In genomic region chr4:117545448-117545847, GRCm38 (mm10) we compare ENCODE assay signal across 27 mouse cellular contexts. TPM values are rescaled to one million over a fixed set of nuclear protein-coding genes. Genes with fewer than 3 reads are reported as not detected.
DNase-seq lines count a peak whose midpoint lies in the region; TF ChIP-seq lines count a peak whose summit lies in the region.
"Had no signal": no experiment of that assay in that cellular context is flagged by ENCODE, and none has a peak within 500 bp of the region (broad histone marks: within the 10 kb centered on the region; RNA-seq: fewer than 3 reads in every experiment).

No protein-coding gene starts in this region.

- intact Hi-C loops in gastrocnemius, postnatal 36 days (cut with DNase I): no loop called here

- WGBS in macrophage (ENCODE audit: missing documents): 41% methylated on average over 3 of the region's 3 CpGs

- H3K79me2 ChIP-seq in macrophage (ENCODE audit: inconsistent target): no peaks in the 10 kb centered on the region

- H3K27ac ChIP-seq in bone marrow macrophage, adult 2 months (ENCODE audit: insufficient read depth, low read depth, low read length): peak overlapping the region; percentile 56
- H3K27ac ChIP-seq in macrophage: peak overlapping the region; percentile 25; the same call in 1 of the 2 replicates
- H3K27ac ChIP-seq: embryonic facial prominence, embryonic 13.5 days; forebrain, embryonic 12.5 days; forebrain, embryonic 15.5 days; heart, embryonic 15.5 days; hindbrain, embryonic 10.5 days; hindbrain, embryonic 13.5 days; intestine, embryonic 15.5 days had no signal

- DNase-seq in A20 (ENCODE audit: low read depth, low spot score): peak; percentile 38
- peak; percentile 14 to 24 for DNase-seq in monocyte, adult 2 months (ENCODE audit: low read depth in 1 of 2, low spot score in 2 of 2)
- DNase-seq in frontal cortex, postnatal 10 days (ENCODE audit: low spot score in 2 of 2): no peak
- DNase-seq in gastrocnemius, postnatal 36 days: no peak
- DNase-seq in adrenal gland, postnatal 36 days: no peak
- DNase-seq in thymus, postnatal 36 days: no peak
- DNase-seq: adrenal gland, adult 8-10 months; adrenal gland, postnatal 25 days; cerebellum, adult 11 months; cerebellum, adult 2 months; cerebellum, adult 9-11 months; cerebellum, postnatal 25 days; gastrocnemius, postnatal 10 days; heart, adult 18-20 months; heart, postnatal 10 days; heart, postnatal 36 days had no signal

- no peak for TF ChIP-seq POLR2A in bone marrow macrophage, adult 2 months (IDR thresholded peaks at IDR 0.05; ENCODE audit: borderline replicate concordance, low read depth, low read length)

- H3K36me3 ChIP-seq in macrophage (ENCODE audit: inconsistent target): no peaks in the 10 kb centered on the region
- H3K36me3 ChIP-seq: embryonic facial prominence, embryonic 13.5 days; forebrain, embryonic 12.5 days; forebrain, embryonic 15.5 days; heart, embryonic 12.5 days; heart, embryonic 15.5 days; hindbrain, embryonic 10.5 days; hindbrain, embryonic 13.5 days; intestine, embryonic 15.5 days had no signal

- no peak for TF ChIP-seq CTCF in bone marrow macrophage, adult 2 months (IDR thresholded peaks at IDR 0.05; ENCODE audit: low read depth, low read length)

- H3K4me3 ChIP-seq in bone marrow macrophage, adult 2 months (ENCODE audit: insufficient read depth, low read length): no peak overlapping the region
- H3K4me3 ChIP-seq in macrophage (ENCODE audit: inconsistent target): no peak overlapping the region
- H3K4me3 ChIP-seq: embryonic facial prominence, embryonic 13.5 days; erythroblast, embryonic 14.5 days; forebrain, embryonic 12.5 days; forebrain, embryonic 15.5 days; heart, embryonic 12.5 days; heart, embryonic 15.5 days; hindbrain, embryonic 10.5 days; hindbrain, embryonic 13.5 days; intestine, embryonic 15.5 days had no signal

- peaks cover 17% of the 10 kb centered on the region for H3K4me1 ChIP-seq in bone marrow macrophage, adult 2 months (ENCODE audit: control insufficient read depth, insufficient read depth, low read length)
- H3K4me1 ChIP-seq: forebrain, embryonic 15.5 days; heart, embryonic 12.5 days had no signal

RNA-seq across cellular contexts. Expression of gene Eri3, which starts 4.7 kb away (rescaled TPM):
- polyA plus RNA-seq in bone marrow macrophage, adult 2 months (2012; ENCODE audit: insufficient read depth, insufficient read length, missing spikeins): 50.9 and 54.3 TPM in 2 replicates
- total RNA-seq in macrophage (2018; cell fraction: chromatin; rRNA removed): 100 to 1,000 TPM in 19 of 26 experiments, 10 to 100 TPM in 7; 51.7 to 189 (median 140) TPM
- total RNA-seq in macrophage (2018; cell fraction: cytosol; rRNA removed): 10 to 100 TPM; 25.3 to 42.2 (median 33.4) TPM
- 100 to 1,000 TPM in 3 of 26 experiments, 10 to 100 TPM in 23; 28.4 to 116 (median 61.4) TPM for total RNA-seq in macrophage (2018; cell fraction: nucleus; rRNA removed)
- 27.9 to 31.5 TPM (median 28.5 TPM) in 3 replicates for polyA plus RNA-seq in macrophage (2018)
- 10 to 100 TPM; 78.4 to 92.3 TPM for total RNA-seq in gastrocnemius, postnatal 36 days (2021)
- 10 to 100 TPM; 68.3 to 72.1 TPM for total RNA-seq in adrenal gland, postnatal 36 days (2021)

RNA-seq across cellular contexts. Expression of gene Rnf220, which starts 48.6 kb away (rescaled TPM):
- 84.5 and 108 TPM in 2 replicates for polyA plus RNA-seq in bone marrow macrophage, adult 2 months (2012; ENCODE audit: insufficient read depth, insufficient read length, missing spikeins)
- 100 to 1,000 TPM in 12 of 26 experiments, 10 to 100 TPM in 14; 32.6 to 142 (median 97.7) TPM for total RNA-seq in macrophage (2018; cell fraction: chromatin; rRNA removed)
- total RNA-seq in macrophage (2018; cell fraction: cytosol; rRNA removed): 10 to 100 TPM; 31.5 to 68.3 (median 54.2) TPM
- total RNA-seq in macrophage (2018; cell fraction: nucleus; rRNA removed): 100 to 1,000 TPM in 2 of 26 experiments, 10 to 100 TPM in 24; 44.2 to 123 (median 66.3) TPM
- 49.9 to 77.8 TPM (median 60.5 TPM) in 3 replicates for polyA plus RNA-seq in macrophage (2018)
- total RNA-seq in gastrocnemius, postnatal 36 days (2021): 10 to 100 TPM; 43.5 to 46.1 TPM
- total RNA-seq in adrenal gland, postnatal 36 days (2021): 10 to 100 TPM; 78.8 to 88.1 TPM

Comparison
In these comparisons a context has a peak if more than half of its experiments do, and no peak if none do; other contexts are left out.
1. DNase-seq: peak in A20 (single experiment) and monocyte, adult 2 months (2 of 2); none in frontal cortex, postnatal 10 days (0 of 2), gastrocnemius, postnatal 36 days (0 of 2), adrenal gland, postnatal 36 days (0 of 2) and thymus, postnatal 36 days (0 of 2).